Mouse (Mus musculus): ENCODE results near the gene Egfem1.

DNA sequence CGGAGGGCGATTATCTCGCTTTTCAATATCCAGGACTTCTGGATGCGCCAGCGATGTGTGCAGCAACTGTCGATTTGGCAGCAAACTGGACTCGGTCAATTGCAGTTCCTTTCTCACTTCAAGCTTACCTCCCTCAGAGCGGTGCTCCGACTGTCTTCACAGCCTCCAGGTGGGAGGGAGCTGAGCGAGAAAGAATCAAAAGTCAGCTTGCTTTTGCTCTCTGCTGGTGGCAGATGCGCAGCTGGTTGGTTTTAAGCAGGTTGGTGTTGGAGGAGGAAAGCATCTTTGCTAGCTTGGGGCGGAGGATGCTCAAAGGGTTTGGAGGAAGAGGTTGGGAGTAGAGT lies at the start of gene Egfem1:
- TF ChIP-seq CTCF (IDR thresholded peaks at IDR 0.05; ENCODE audit: control insufficient read depth, insufficient read depth, insufficient read length) (no peak), MYOG (IDR thresholded peaks at IDR 0.05; ENCODE audit: control insufficient read depth, extremely low read depth, insufficient read length) (no peak), MAX (IDR thresholded peaks at IDR 0.05) (no peak), USF1 (IDR thresholded peaks at IDR 0.05; ENCODE audit: low read depth) (no peak), CEBPB (IDR thresholded peaks at IDR 0.05; ENCODE audit: low read depth) (no peak), FOSL1 (IDR thresholded peaks at IDR 0.05; ENCODE audit: insufficient read depth, low read length, poor library complexity, severe bottlenecking) (no peak)
